Mouse (Mus musculus) forebrain, embryonic 10.5 days (tissue): ENCODE results near the gene Pappa2. TPM values are rescaled to one million over a fixed set of nuclear protein-coding genes. Genes with fewer than 3 reads are reported as not detected.

ENCODE experiments used
- DNase-seq: peaks from one replicate; pipeline ENCODE4 v3.0.0-alpha.2; 2017; ENCODE audit warnings: low spot score; ENCODE audit errors: extremely low spot score
- H3K27ac ChIP-seq: fragments of 300-500 bp; sonication (generic); 2 replicates; pipeline ENCODE4 v1.5.1; 2016; ENCODE audit warnings: mild to moderate bottlenecking
- H3K27me3 ChIP-seq: fragments of 300-500 bp; sonication (generic); 2 replicates; pipeline ENCODE4 v1.6.1; 2016; ENCODE audit warnings: mild to moderate bottlenecking; ENCODE audit not compliant: poor library complexity, severe bottlenecking
- H3K36me3 ChIP-seq: fragments of 300-500 bp; sonication (generic); replicated peaks from 2 replicates; pipeline ENCODE4 v1.6.1; 2016; ENCODE audit warnings: mild to moderate bottlenecking, moderate library complexity
- H3K4me1 ChIP-seq: fragments of 300-500 bp; sonication (generic); 2 replicates; pipeline ENCODE4 v1.6.1; 2016
- H3K4me3 ChIP-seq: fragments of 300-500 bp; sonication (generic); 2 replicates; pipeline ENCODE4 v1.5.1; 2016; ENCODE audit warnings: mild to moderate bottlenecking, moderate library complexity
- H3K9me3 ChIP-seq: fragments of 300-500 bp; sonication (generic); 2 replicates; pipeline ENCODE4 v1.6.1; 2016; ENCODE audit warnings: mild to moderate bottlenecking, moderate library complexity
- WGBS: fragments of 180-500 bp; shearing (Covaris S2); methylation state at CpG from one replicate; pipeline ENCODE4 v1.1.7; 2016; 5-methylcytosine and 5-hydroxymethylcytosine counted together
- polyA plus RNA-seq: library from polyadenylated mRNA; unstranded; fragments of >200 nt; fragmentation: Nextera tagmentation; extraction: Ambion mirVana; gene quantifications from 2 replicates; pipeline ENCODE4 v1.2.1, GENCODE M21; 2016

Pappa2 gene
- polyA plus RNA-seq, 1 experiment from 2014 or later, result 0.12 TPM

GRCm38 (mm10) chr1:158811887-158812286, 168.4 kb downstream of the Pappa2 start:
- no peaks in the 10 kb centered on the region for H3K4me1 ChIP-seq
- no peak overlapping the region for H3K4me3 ChIP-seq
- no peak for DNase-seq
- 74% methylated on average over 3 of the region's 3 CpGs for WGBS
- no peaks in the 10 kb centered on the region for H3K36me3 ChIP-seq
- H3K9me3 ChIP-seq, result no peaks in the 10 kb centered on the region
- H3K27ac ChIP-seq, result no peak overlapping the region
- H3K27me3 ChIP-seq, result no peaks in the 10 kb centered on the region

- no peaks in the 10 kb centered on the region for H3K9me3 ChIP-seq
- no peaks in the 10 kb centered on the region for H3K36me3 ChIP-seq
- H3K27me3 ChIP-seq, result no peaks in the 10 kb centered on the region
- 91% methylated on average over 5 of the region's 5 CpGs for WGBS
- no peak for DNase-seq
- H3K27ac ChIP-seq, result no peak overlapping the region
- H3K4me1 ChIP-seq, result no peaks in the 10 kb centered on the region
- H3K4me3 ChIP-seq, result no peak overlapping the region
These were observed 204.8 kb downstream of the Pappa2 start for GRCm38 (mm10) chr1:158775486-158775885.

GRCm38 (mm10) chr1:158773102-158773501, 207.2 kb downstream of the Pappa2 start:
- no peak overlapping the region for H3K4me3 ChIP-seq
- DNase-seq, result no peak
- no peaks in the 10 kb centered on the region for H3K4me1 ChIP-seq
- no peak overlapping the region for H3K27ac ChIP-seq
- no peaks in the 10 kb centered on the region for H3K9me3 ChIP-seq
- H3K36me3 ChIP-seq, result no peaks in the 10 kb centered on the region
- no peaks in the 10 kb centered on the region for H3K27me3 ChIP-seq

GRCm38 (mm10) chr1:158770756-158771155, 209.5 kb downstream of the Pappa2 start:
- no peaks in the 10 kb centered on the region for H3K9me3 ChIP-seq
- no peak overlapping the region for H3K4me3 ChIP-seq
- H3K27ac ChIP-seq, result no peak overlapping the region
- no peak for DNase-seq
- no peaks in the 10 kb centered on the region for H3K4me1 ChIP-seq
- H3K36me3 ChIP-seq, result no peaks in the 10 kb centered on the region
- no peaks in the 10 kb centered on the region for H3K27me3 ChIP-seq
- 95% methylated on average over 4 of the region's 4 CpGs for WGBS

- no peaks in the 10 kb centered on the region for H3K36me3 ChIP-seq
- no peaks in the 10 kb centered on the region for H3K27me3 ChIP-seq
- no peak for DNase-seq
- 91% methylated on average over 7 of the region's 7 CpGs for WGBS
- H3K4me3 ChIP-seq, result no peak overlapping the region
- H3K27ac ChIP-seq, result no peak overlapping the region
- H3K4me1 ChIP-seq, result no peaks in the 10 kb centered on the region
- H3K9me3 ChIP-seq, result no peaks in the 10 kb centered on the region
These were observed 210.1 kb downstream of the Pappa2 start for GRCm38 (mm10) chr1:158770036-158770655.

- 70% methylated on average over 2 of the region's 2 CpGs for WGBS
- no peak for DNase-seq
- no peaks in the 10 kb centered on the region for H3K36me3 ChIP-seq
- no peaks in the 10 kb centered on the region for H3K9me3 ChIP-seq
- no peak overlapping the region for H3K4me3 ChIP-seq
- H3K4me1 ChIP-seq, result no peaks in the 10 kb centered on the region
- H3K27me3 ChIP-seq, result no peaks in the 10 kb centered on the region
- no peak overlapping the region for H3K27ac ChIP-seq
These were observed 214.4 kb downstream of the Pappa2 start for GRCm38 (mm10) chr1:158765842-158766241.

GRCm38 (mm10) chr1:158764727-158765126, 215.6 kb downstream of the Pappa2 start:
- Histone ChIP-seq H3K27me3 (no peaks in the 10 kb centered on the region), H3K36me3 (no peaks in the 10 kb centered on the region), H3K27ac (no peak overlapping the region), H3K4me1 (no peaks in the 10 kb centered on the region), H3K4me3 (no peak overlapping the region), H3K9me3 (no peaks in the 10 kb centered on the region)
- WGBS, result 86% methylated on average over 6 of the region's 6 CpGs
- DNase-seq, result no peak

GRCm38 (mm10) chr1:158764211-158764610, 216.1 kb downstream of the Pappa2 start:
- Histone ChIP-seq H3K36me3 (no peaks in the 10 kb centered on the region), H3K4me3 (no peak overlapping the region), H3K4me1 (no peaks in the 10 kb centered on the region), H3K9me3 (no peaks in the 10 kb centered on the region), H3K27ac (no peak overlapping the region), H3K27me3 (no peaks in the 10 kb centered on the region)
- no peak for DNase-seq

GRCm38 (mm10) chr1:158748356-158749096, 231.8 kb downstream of the Pappa2 start:
- Histone ChIP-seq H3K27me3 (no peaks in the 10 kb centered on the region), H3K4me3 (no peak overlapping the region), H3K27ac (no peak overlapping the region), H3K4me1 (no peaks in the 10 kb centered on the region), H3K36me3 (no peaks in the 10 kb centered on the region), H3K9me3 (no peaks in the 10 kb centered on the region)
- no peak for DNase-seq
- 86% methylated on average over 10 of the region's 10 CpGs for WGBS

GRCm38 (mm10) chr1:158741449-158741848, 238.8 kb downstream of the Pappa2 start:
- no peaks in the 10 kb centered on the region for H3K27me3 ChIP-seq
- H3K4me3 ChIP-seq, result no peak overlapping the region
- no peak for DNase-seq
- 76% methylated on average over 5 of the region's 5 CpGs for WGBS
- H3K9me3 ChIP-seq, result no peaks in the 10 kb centered on the region
- H3K4me1 ChIP-seq, result peaks cover 13% of the 10 kb centered on the region
- H3K36me3 ChIP-seq, result no peaks in the 10 kb centered on the region
- H3K27ac ChIP-seq, result no peak overlapping the region

GRCm38 (mm10) chr1:158740949-158741348, 239.3 kb downstream of the Pappa2 start:
- no peak for DNase-seq
- 81% methylated on average over 5 of the region's 5 CpGs for WGBS
- Histone ChIP-seq H3K27me3 (no peaks in the 10 kb centered on the region), H3K4me3 (no peak overlapping the region), H3K9me3 (no peaks in the 10 kb centered on the region), H3K36me3 (no peaks in the 10 kb centered on the region), H3K27ac (0 out of 2 replicates have a peak overlapping the region, but pooled peaks have one; percentile 15), H3K4me1 (peaks cover 13% of the 10 kb centered on the region)

GRCm38 (mm10) chr1:158740161-158740766, 240.0 kb downstream of the Pappa2 start:
- Histone ChIP-seq H3K36me3 (no peaks in the 10 kb centered on the region), H3K4me3 (no peak overlapping the region), H3K27me3 (no peaks in the 10 kb centered on the region), H3K4me1 (peaks cover 13% of the 10 kb centered on the region), H3K9me3 (no peaks in the 10 kb centered on the region), H3K27ac (no peak overlapping the region)
- 86% methylated on average over 6 of the region's 6 CpGs for WGBS
- DNase-seq, result no peak
